ENCODE assay signal across 8 mouse cellular contexts in the genomic region with DNA sequence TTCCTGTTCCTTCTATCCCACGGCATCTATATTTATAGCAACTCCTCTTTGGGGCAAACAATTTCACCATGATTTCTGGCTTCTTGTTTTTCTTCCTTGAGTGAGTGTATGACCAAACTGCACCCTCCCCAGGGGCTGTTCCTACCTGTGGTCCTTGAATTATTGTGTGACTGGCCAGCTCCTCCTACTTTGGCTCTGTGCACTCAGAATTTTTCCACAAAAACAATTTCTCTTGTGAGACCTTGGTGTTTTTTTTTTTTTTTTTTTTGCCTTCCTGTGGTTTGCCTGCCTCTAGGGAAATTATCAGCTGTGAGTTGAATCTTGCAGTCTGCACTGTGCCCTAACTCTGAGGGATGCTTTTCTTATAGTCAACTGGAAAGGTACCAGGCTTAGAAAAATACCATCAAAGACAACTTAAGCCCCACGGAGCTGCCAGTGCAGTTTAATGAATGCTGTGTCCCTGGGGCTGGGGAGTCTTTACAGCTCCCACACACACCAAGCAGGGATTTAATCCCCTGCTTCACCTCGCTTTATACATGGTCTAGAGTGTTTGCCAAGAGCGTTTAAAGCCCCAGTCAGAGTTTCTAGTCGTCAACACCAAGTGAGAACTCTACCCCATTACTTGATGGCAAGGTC.
A peak's percentile ranks its signal among the peaks of the same experiment; 100 is the strongest.
DNase-seq lines count a peak whose midpoint lies in the region; ATAC-seq and TF ChIP-seq lines count a peak whose summit lies in the region.
"Had no signal": no experiment of that assay in that cellular context is flagged by ENCODE, and none has a peak within 500 bp of the region (broad histone marks: within the 10 kb centered on the region; RNA-seq: fewer than 3 reads in every experiment).

No protein-coding gene starts in this region.

- DNase-seq in intestine, embryonic 14.5 days (ENCODE audit: low spot score), result no peak
- peak; percentile 46 for DNase-seq in brain, adult 2 months (ENCODE audit: low read depth, low spot score)
- peak; percentile 75 for DNase-seq in fat pad, adult 2 months (ENCODE audit: extremely low read depth, low read depth, low spot score)
- peak; percentile 18 for DNase-seq in midbrain, postnatal 0 days (ENCODE audit: low spot score)
- no peak for DNase-seq in thymus, adult 2 months
- no peak for DNase-seq in Muller cell, postnatal 12 days (ENCODE audit: inconsistent ontology term)

- no peaks in the 10 kb centered on the region for H3K9me3 ChIP-seq in intestine, embryonic 14.5 days (ENCODE audit: control insufficient read depth, low read length)
- no peaks in the 10 kb centered on the region for H3K9me3 ChIP-seq in intestine, postnatal 0 days (ENCODE audit: control insufficient read depth)
- no peaks in the 10 kb centered on the region for H3K9me3 ChIP-seq in midbrain, postnatal 0 days (ENCODE audit: low read length)
- H3K9me3 ChIP-seq: neural tube, embryonic 12.5 days had no signal

- no peak overlapping the region for H3K4me2 ChIP-seq in intestine, embryonic 14.5 days (ENCODE audit: low read length)
- H3K4me2 ChIP-seq in intestine, postnatal 0 days (replicated peaks; ENCODE audit: low read depth), result no peak overlapping the region
- H3K4me2 ChIP-seq in midbrain, postnatal 0 days (ENCODE audit: low read depth, low read length, poor library complexity, severe bottlenecking), result no peak overlapping the region
- H3K4me2 ChIP-seq: neural tube, embryonic 12.5 days had no signal

- no peaks in the 10 kb centered on the region for H3K27me3 ChIP-seq in intestine, embryonic 14.5 days (replicated peaks; ENCODE audit: control insufficient read depth, insufficient read depth, low read length)
- H3K27me3 ChIP-seq in intestine, postnatal 0 days (replicated peaks; ENCODE audit: control insufficient read depth, insufficient read depth, low read length), result no peaks in the 10 kb centered on the region
- H3K27me3 ChIP-seq in midbrain, postnatal 0 days (ENCODE audit: insufficient read depth, low read length), result no peaks in the 10 kb centered on the region
- no peaks in the 10 kb centered on the region for H3K27me3 ChIP-seq in thymus, adult 2 months (ENCODE audit: control insufficient read depth, insufficient read depth, low read length)
- H3K27me3 ChIP-seq: neural tube, embryonic 12.5 days had no signal

- H3K36me3 ChIP-seq in intestine, embryonic 14.5 days (ENCODE audit: control insufficient read depth, insufficient read depth, low read length), result no peaks in the 10 kb centered on the region
- H3K36me3 ChIP-seq in intestine, postnatal 0 days (ENCODE audit: control insufficient read depth, insufficient read depth), result no peaks in the 10 kb centered on the region
- no peaks in the 10 kb centered on the region for H3K36me3 ChIP-seq in midbrain, postnatal 0 days (ENCODE audit: insufficient read depth, low read length)
- no peaks in the 10 kb centered on the region for H3K36me3 ChIP-seq in thymus, adult 2 months (ENCODE audit: control insufficient read depth, insufficient read depth, low read length)
- H3K36me3 ChIP-seq: neural tube, embryonic 12.5 days had no signal

- no peak overlapping the region for H3K4me3 ChIP-seq in intestine, embryonic 14.5 days (ENCODE audit: low read depth, low read length)
- no peak overlapping the region for H3K4me3 ChIP-seq in intestine, postnatal 0 days (ENCODE audit: low read depth, low read length)
- H3K4me3 ChIP-seq in midbrain, postnatal 0 days (ENCODE audit: low read depth, low read length), result no peak overlapping the region
- H3K4me3 ChIP-seq in thymus, adult 2 months (ENCODE audit: control insufficient read depth, insufficient read depth, low read length), result no peak overlapping the region
- H3K4me3 ChIP-seq: neural tube, embryonic 12.5 days had no signal

- ATAC-seq in intestine, embryonic 14.5 days (replicated peaks; ENCODE audit: low FRiP score, low TSS enrichment, low read depth), result no peak
- no peak for ATAC-seq in intestine, postnatal 0 days
- ATAC-seq in midbrain, postnatal 0 days (ENCODE audit: low FRiP score), result peak; percentile 66; the same call in 1 of the 2 replicates

- H3K9ac ChIP-seq in intestine, embryonic 14.5 days (ENCODE audit: low read length), result no peak overlapping the region
- no peak overlapping the region for H3K9ac ChIP-seq in intestine, postnatal 0 days (ENCODE audit: low read depth, low read length)
- no peak overlapping the region for H3K9ac ChIP-seq in midbrain, postnatal 0 days (replicated peaks; ENCODE audit: low read length, poor library complexity, severe bottlenecking)
- H3K9ac ChIP-seq: neural tube, embryonic 12.5 days had no signal

- 0 out of 2 replicates have a peak overlapping the region, but pooled peaks have one; percentile 16 for H3K27ac ChIP-seq in intestine, embryonic 14.5 days (ENCODE audit: low read depth)
- H3K27ac ChIP-seq in intestine, postnatal 0 days (ENCODE audit: low read depth, low read length), result no peak overlapping the region
- H3K27ac ChIP-seq in midbrain, postnatal 0 days (ENCODE audit: low read depth, low read length), result peak overlapping the region; percentile 18; the same call in 1 of the 2 replicates
- no peak overlapping the region for H3K27ac ChIP-seq in thymus, adult 2 months (ENCODE audit: control insufficient read depth, insufficient read depth, low read length)
- H3K27ac ChIP-seq: neural tube, embryonic 12.5 days had no signal

- WGBS in intestine, embryonic 14.5 days, result 40% methylated on average over 5 of the region's 5 CpGs
- 57% methylated on average over 5 of the region's 5 CpGs for WGBS in intestine, postnatal 0 days
- 11% methylated on average over 5 of the region's 5 CpGs for WGBS in midbrain, postnatal 0 days
- WGBS in thymus, adult 2 months, result 57% methylated on average over 5 of the region's 5 CpGs

- no peak for TF ChIP-seq CTCF in intestine, postnatal 0 days (IDR thresholded peaks at IDR 0.05; ENCODE audit: low read depth)
- no peak for TF ChIP-seq CTCF in midbrain, postnatal 0 days (IDR thresholded peaks at IDR 0.05)
- no peak for TF ChIP-seq CTCF in thymus, adult 2 months (IDR thresholded peaks at IDR 0.05; ENCODE audit: borderline replicate concordance, control insufficient read depth, extremely low read depth, insufficient read depth, low read length, poor library complexity)

- no peak for TF ChIP-seq POLR2A in thymus, adult 2 months (IDR thresholded peaks at IDR 0.05; ENCODE audit: control insufficient read depth, extremely low read depth, insufficient read depth, low read length, poor library complexity)

- H3K4me1 ChIP-seq in intestine, embryonic 14.5 days (replicated peaks; ENCODE audit: control insufficient read depth, insufficient read depth, low read length), result peaks cover 15% of the 10 kb centered on the region; the same call in 1 of the 2 replicates
- no peaks in the 10 kb centered on the region for H3K4me1 ChIP-seq in intestine, postnatal 0 days (replicated peaks; ENCODE audit: control insufficient read depth, insufficient read depth, low read length)
- peaks cover 8% of the 10 kb centered on the region; the same call in 1 of the 2 replicates for H3K4me1 ChIP-seq in midbrain, postnatal 0 days (ENCODE audit: insufficient read depth, low read length)
- H3K4me1 ChIP-seq in thymus, adult 2 months (replicated peaks; ENCODE audit: control insufficient read depth, insufficient read depth, low read length), result no peaks in the 10 kb centered on the region

Comparison
In these comparisons a context has a peak if more than half of its experiments do, and no peak if none do; other contexts are left out.
1. H3K27ac ChIP-seq: peak in intestine, embryonic 14.5 days (single experiment) and midbrain, postnatal 0 days (single experiment); none in intestine, postnatal 0 days (single experiment) and thymus, adult 2 months (single experiment).
2. DNase-seq: peak in brain, adult 2 months (single experiment), fat pad, adult 2 months (single experiment) and midbrain, postnatal 0 days (single experiment); none in intestine, embryonic 14.5 days (single experiment), thymus, adult 2 months (single experiment) and Muller cell, postnatal 12 days (single experiment).